Mouse (Mus musculus) E14TG2a.4 (cell line): ENCODE data around the gene Acad9.
"Not testable (repeated sequence)": the region's sequence is repeated elsewhere in the genome, so short reads cannot be mapped to it uniquely, and the experiment has no call there.

ENCODE experiments used
- CTCF ChIP-seq: conservative IDR thresholded peaks from 2 replicates; pipeline ENCODE4 v1.5.1; 2014; ENCODE audit warnings: low read length
- NANOG ChIP-seq: IDR thresholded peaks from 2 replicates; pipeline ENCODE4 v1.6.1; 2014; ENCODE audit warnings: borderline replicate concordance, low read length, mixed read lengths
- POU5F1 ChIP-seq: IDR thresholded peaks from 2 replicates; pipeline ENCODE4 v1.6.1; 2014; ENCODE audit warnings: low read length, borderline replicate concordance

DNA sequence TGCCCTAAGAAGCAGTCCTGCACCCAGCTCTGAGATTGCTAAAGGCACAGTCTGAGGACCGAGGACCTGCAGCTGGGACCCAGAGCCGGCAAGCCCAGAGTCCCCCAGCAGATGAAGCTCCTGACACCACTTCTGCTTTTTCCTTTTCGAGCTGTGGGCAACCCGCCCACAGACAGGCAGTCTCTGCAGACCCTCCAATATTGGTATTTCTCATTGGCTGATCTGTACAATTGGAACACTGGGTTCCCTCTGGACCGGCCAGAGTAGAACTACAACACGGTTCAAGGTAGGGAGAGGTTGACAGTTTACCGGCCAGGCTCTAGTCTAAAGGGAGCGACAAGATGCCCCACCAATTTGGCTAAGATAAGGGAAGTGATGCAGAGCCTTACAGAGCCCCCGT lies 60.4 kb downstream of the Acad9 start:
- not testable (repeated sequence) for TF ChIP-seq CTCF, NANOG, POU5F1
